Mouse (Mus musculus) limb, embryonic 11.5 days (tissue): ENCODE data around the gene T2. TPM values are rescaled to one million over a fixed set of nuclear protein-coding genes. Genes with fewer than 3 reads are reported as not detected.

Experiments used
- ATAC-seq: fragments of 200-750 bp; cut with Nextera tagmentation; 2 replicates; pipeline ENCODE4 v1.8.0; 2017; ENCODE audit warnings: low read depth; ENCODE audit not compliant: insufficient number of reproducible peaks, low FRiP score, low TSS enrichment
- DNase-seq: peaks from one replicate; pipeline ENCODE4 v3.0.0-alpha.2; 2015; ENCODE audit warnings: low spot score
- H3K27ac ChIP-seq: fragments of 300-500 bp; sonication (generic); replicated peaks from 2 replicates; pipeline ENCODE4 v1.5.1; 2014; ENCODE audit warnings: low read depth, mild to moderate bottlenecking, low read length
- H3K27me3 ChIP-seq: fragments of 300-500 bp; sonication (generic); 2 replicates; pipeline ENCODE4 v1.6.1; 2014; ENCODE audit warnings: mild to moderate bottlenecking, low read length, mixed read lengths; ENCODE audit not compliant: control insufficient read depth, insufficient read depth
- H3K36me3 ChIP-seq: fragments of 300-500 bp; sonication (generic); 2 replicates; pipeline ENCODE4 v1.6.1; 2014; ENCODE audit warnings: mild to moderate bottlenecking, low read length, moderate library complexity, mixed read lengths; ENCODE audit not compliant: control insufficient read depth, insufficient read depth
- H3K4me1 ChIP-seq: fragments of 300-500 bp; sonication (generic); 2 replicates; pipeline ENCODE4 v1.6.1; 2014; ENCODE audit warnings: low read length, mixed read lengths; ENCODE audit not compliant: control insufficient read depth, insufficient read depth
- H3K4me2 ChIP-seq: fragments of 300-500 bp; sonication (generic); 2 replicates; pipeline ENCODE4 v1.6.1; 2014; ENCODE audit warnings: low read depth, mild to moderate bottlenecking, moderate library complexity; ENCODE audit not compliant: severe bottlenecking
- H3K4me3 ChIP-seq: fragments of 300-500 bp; sonication (generic); 2 replicates; pipeline ENCODE4 v1.5.1; 2014; ENCODE audit warnings: low read depth, low read length
- H3K9ac ChIP-seq: fragments of 300-500 bp; sonication (generic); 2 replicates; pipeline ENCODE4 v1.6.1; 2014; ENCODE audit warnings: mild to moderate bottlenecking, low read length
- H3K9me3 ChIP-seq: fragments of 300-500 bp; sonication (generic); 2 replicates; pipeline ENCODE4 v1.6.1; 2016; ENCODE audit warnings: low read length; ENCODE audit not compliant: control insufficient read depth
- WGBS: fragments of 180-500 bp; shearing (Covaris S2); extraction: QIAGEN DNeasy Blood & Tissue Kit; methylation state at CpG from one replicate; pipeline ENCODE4 v1.1.7; 2014; 5-methylcytosine and 5-hydroxymethylcytosine counted together
- polyA plus RNA-seq: library from polyadenylated mRNA; unstranded; fragments of >200 nt; fragmentation: Nextera tagmentation; extraction: Ambion mirVana; gene quantifications from 2 replicates; pipeline ENCODE4 v1.2.1, GENCODE M21; 2014

T2 gene
- polyA plus RNA-seq, 1 experiment from 2014 or later = 2.1 TPM

- Histone ChIP-seq H3K9ac (peak overlapping the region; percentile 62), H3K27me3 (no peaks in the 10 kb centered on the region), H3K4me3 (peak overlapping the region; percentile 22), H3K9me3 (no peaks in the 10 kb centered on the region), H3K36me3 (no peaks in the 10 kb centered on the region), H3K27ac (peak overlapping the region; percentile 91), H3K4me1 (peaks cover 25% of the 10 kb centered on the region), H3K4me2 (peak overlapping the region; percentile 49)
- DNase-seq (peak; percentile 90), ATAC-seq (peak; percentile 78)
- 1% methylated on average over 7 of the region's 7 CpGs for WGBS
These were observed 16.0 kb downstream of the T2 start for GRCm38 (mm10) chr17:8371834-8372233.

- Histone ChIP-seq H3K36me3 (no peaks in the 10 kb centered on the region), H3K27ac (peak overlapping the region; percentile 91), H3K9ac (peak overlapping the region; percentile 62), H3K4me1 (peaks cover 25% of the 10 kb centered on the region), H3K27me3 (no peaks in the 10 kb centered on the region), H3K4me2 (peak overlapping the region; percentile 49), H3K9me3 (no peaks in the 10 kb centered on the region), H3K4me3 (peak overlapping the region; percentile 22)
- 4% methylated on average over 18 of the region's 18 CpGs for WGBS
- DNase-seq = peak; percentile 87
- ATAC-seq = 0 out of 2 replicates have a peak, but pooled peaks have one; percentile 32
These were observed 16.7 kb downstream of the T2 start for GRCm38 (mm10) chr17:8372286-8373046.

GRCm38 (mm10) chr17:8377298-8377697 lies 21.5 kb downstream of the T2 start:
- H3K36me3 ChIP-seq = no peaks in the 10 kb centered on the region
- H3K4me1 ChIP-seq = peaks cover 8% of the 10 kb centered on the region
- no peak overlapping the region for H3K4me3 ChIP-seq
- WGBS = 41% methylated on average over 5 of the region's 5 CpGs
- no peaks in the 10 kb centered on the region for H3K9me3 ChIP-seq
- H3K27ac ChIP-seq = no peak overlapping the region
- H3K27me3 ChIP-seq = no peaks in the 10 kb centered on the region
- H3K4me2 ChIP-seq = no peak overlapping the region
- DNase-seq (no peak), ATAC-seq (no peak)
- no peak overlapping the region for H3K9ac ChIP-seq

GRCm38 (mm10) chr17:8385441-8385840 lies 29.6 kb downstream of the T2 start:
- no peak overlapping the region for H3K4me2 ChIP-seq
- H3K27me3 ChIP-seq = peaks cover 10% of the 10 kb centered on the region
- H3K4me3 ChIP-seq = no peak overlapping the region
- DNase-seq = no peak
- 97% methylated on average over 2 of the region's 2 CpGs for WGBS
- ATAC-seq = no peak
- no peak overlapping the region for H3K27ac ChIP-seq
- H3K9me3 ChIP-seq = no peaks in the 10 kb centered on the region
- no peaks in the 10 kb centered on the region for H3K36me3 ChIP-seq
- H3K9ac ChIP-seq = no peak overlapping the region
- peaks cover 7% of the 10 kb centered on the region for H3K4me1 ChIP-seq

- peak overlapping the region; percentile 27; the same call in 1 of the 2 replicates for H3K4me3 ChIP-seq
- peak overlapping the region; percentile 60 for H3K4me2 ChIP-seq
These were observed 32.7 kb downstream of the T2 start for GRCm38 (mm10) chr17:8388463-8388862.

GRCm38 (mm10) chr17:8388990-8389789 lies 33.4 kb downstream of the T2 start:
- Histone ChIP-seq H3K9ac (peak overlapping the region; percentile 38), H3K4me2 (peak overlapping the region; percentile 60), H3K27ac (peak overlapping the region; percentile 56; the same call in 1 of the 2 replicates), H3K9me3 (no peaks in the 10 kb centered on the region), H3K4me3 (peak overlapping the region; percentile 27), H3K4me1 (peaks cover 9% of the 10 kb centered on the region), H3K36me3 (no peaks in the 10 kb centered on the region), H3K27me3 (peaks cover 13% of the 10 kb centered on the region)
- no peak for ATAC-seq
- DNase-seq = peak; percentile 74
- WGBS = under 1% methylated on average over 28 of the region's 28 CpGs

More at GRCm38 (mm10) chr17:8388463-8388862, 32.7 kb downstream of the T2 start:
- Histone ChIP-seq H3K9me3 (no peaks in the 10 kb centered on the region), H3K9ac (no peak overlapping the region), H3K27ac (no peak overlapping the region), H3K36me3 (no peaks in the 10 kb centered on the region), H3K4me1 (peaks cover 9% of the 10 kb centered on the region), H3K27me3 (peaks cover 13% of the 10 kb centered on the region)
- ATAC-seq (0 out of 2 replicates have a peak, but pooled peaks have one; percentile 28), DNase-seq (peak; percentile 85)
- under 1% methylated on average over 13 of the region's 13 CpGs for WGBS

GRCm38 (mm10) chr17:8389790-8390095 lies 34.0 kb downstream of the T2 start:
- WGBS = 4% methylated on average over 10 of the region's 10 CpGs
- Histone ChIP-seq H3K9ac (no peak overlapping the region), H3K27ac (no peak overlapping the region), H3K4me2 (peak overlapping the region; percentile 60), H3K4me3 (no peak overlapping the region), H3K4me1 (peaks cover 9% of the 10 kb centered on the region), H3K27me3 (peaks cover 13% of the 10 kb centered on the region), H3K9me3 (no peaks in the 10 kb centered on the region), H3K36me3 (no peaks in the 10 kb centered on the region)
- ATAC-seq = no peak
- no peak for DNase-seq

DNA sequence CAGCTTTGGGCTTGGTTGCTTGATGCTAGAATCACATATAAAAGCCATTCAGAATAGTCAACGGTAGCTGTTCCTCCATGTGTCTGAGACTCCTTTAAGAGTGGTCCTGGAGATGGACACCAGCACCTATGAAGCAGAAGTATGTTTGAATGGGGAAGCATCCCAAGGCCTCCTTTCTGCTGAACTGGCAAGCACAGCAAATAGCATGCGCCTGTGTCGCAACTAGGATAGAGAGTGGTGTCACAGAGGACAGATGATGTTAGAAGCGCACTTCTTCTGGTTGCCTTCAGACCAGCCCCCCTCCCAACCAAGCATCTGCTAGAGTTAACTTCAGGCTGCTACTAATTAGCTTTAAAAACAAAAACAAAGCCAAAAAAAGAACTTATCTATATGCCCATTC lies 34.7 kb downstream of the T2 start:
- WGBS = 65% methylated on average over 4 of the region's 4 CpGs
- Histone ChIP-seq H3K9ac (no peak overlapping the region), H3K4me2 (no peak overlapping the region), H3K36me3 (no peaks in the 10 kb centered on the region), H3K27ac (no peak overlapping the region), H3K4me3 (no peak overlapping the region), H3K9me3 (no peaks in the 10 kb centered on the region), H3K27me3 (peaks cover 13% of the 10 kb centered on the region), H3K4me1 (peaks cover 9% of the 10 kb centered on the region)
- ATAC-seq (no peak), DNase-seq (no peak)
